Mouse (Mus musculus): ENCODE measurements around the gene Nsd2.
"Not testable (repeated sequence)": the region's sequence is repeated elsewhere in the genome, so short reads cannot be mapped to it uniquely, and the experiment has no call there.

- not testable (repeated sequence) for TF ChIP-seq EP300 (IDR thresholded peaks at IDR 0.05; ENCODE audit: low read depth)
- peak; percentile 48 for TF ChIP-seq CTCF (IDR thresholded peaks at IDR 0.05; ENCODE audit: low read depth)
Observed at GRCm38 (mm10) chr5:33947035-33947434, 126.5 kb downstream of the Nsd2 start.

All from liver, postnatal 0 days (tissue).